Mouse (Mus musculus): Measurements from ENCODE around the gene Meig1.
A peak's percentile ranks its signal among the peaks of the same experiment; 100 is the strongest.
"Not testable (repeated sequence)": the region's sequence is repeated elsewhere in the genome, so short reads cannot be mapped to it uniquely, and the experiment has no call there.

The Meig1 gene

DNA sequence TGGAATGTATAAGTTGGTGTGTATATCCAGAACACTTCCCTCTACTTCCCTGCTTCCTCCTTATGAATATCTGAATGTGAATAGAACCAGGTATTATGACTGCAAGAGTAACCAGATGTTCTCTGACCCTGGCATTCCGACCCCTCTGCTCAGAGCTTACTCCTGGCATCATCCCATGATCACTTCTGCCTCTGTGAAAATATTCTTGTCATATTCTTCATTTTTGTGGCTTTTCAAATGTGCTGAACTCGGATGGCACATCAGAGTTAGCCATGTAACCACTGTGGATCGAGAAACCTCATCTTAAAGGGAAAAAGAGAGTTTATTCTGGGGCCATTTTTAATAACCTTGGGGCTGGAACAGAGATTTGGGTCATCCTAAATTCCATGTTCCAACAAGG, at the start of gene Meig1:
Gene Meig1 (minus strand): TSS at position 101 of the 400 bp plus-strand sequence.
- DNase-seq, result no peak

GRCm38 (mm10) chr2:3456590-3456989, 34.1 kb upstream of the Meig1 start:
- no peak for DNase-seq

GRCm38 (mm10) chr2:3453096-3453495, 30.6 kb upstream of the Meig1 start:
- DNase-seq, result no peak

- no peak for DNase-seq
These were observed 27.0 kb upstream of the Meig1 start for GRCm38 (mm10) chr2:3449431-3449830.

- DNase-seq, result no peak
These were observed 23.5 kb upstream of the Meig1 start for GRCm38 (mm10) chr2:3445984-3446383.

GRCm38 (mm10) chr2:3444206-3444605, 21.8 kb upstream of the Meig1 start:
- no peak for DNase-seq

- DNase-seq, result no peak
These were observed 15.5 kb upstream of the Meig1 start for GRCm38 (mm10) chr2:3437956-3438355.

DNA sequence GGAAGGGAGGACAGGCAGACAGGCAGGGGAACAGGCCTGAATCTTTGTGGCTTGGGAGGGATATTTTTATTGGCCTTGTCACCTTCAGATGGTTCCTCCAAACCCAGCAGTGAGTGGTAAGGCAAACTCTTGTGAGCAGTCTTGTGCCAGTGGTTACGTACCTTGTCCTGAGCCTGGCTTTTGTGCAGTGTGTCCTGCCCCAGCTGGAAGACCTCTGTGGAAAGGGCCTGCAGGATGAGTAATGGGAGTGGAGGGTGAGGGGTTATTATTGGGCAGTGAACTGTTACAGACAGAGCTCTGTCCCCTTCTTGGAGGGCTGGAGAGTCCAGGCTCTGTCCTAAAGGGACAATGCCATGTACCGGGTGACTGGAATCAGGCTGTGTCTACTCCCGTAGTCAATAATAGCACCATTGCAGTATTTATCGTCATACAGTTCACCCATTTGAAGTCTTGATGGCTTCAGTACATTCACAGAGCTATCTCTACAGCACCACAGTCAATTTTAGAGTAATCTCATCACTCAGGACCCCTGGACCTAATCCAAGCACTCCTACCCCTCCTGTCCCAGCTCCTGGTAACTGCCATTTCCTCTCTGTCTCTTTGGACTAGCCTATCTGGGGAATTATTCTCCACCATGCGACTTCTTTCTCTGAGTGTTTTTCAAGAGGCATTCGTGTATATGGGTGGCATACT, 13.1 kb upstream of the Meig1 start:
- no peak for DNase-seq

DNA sequence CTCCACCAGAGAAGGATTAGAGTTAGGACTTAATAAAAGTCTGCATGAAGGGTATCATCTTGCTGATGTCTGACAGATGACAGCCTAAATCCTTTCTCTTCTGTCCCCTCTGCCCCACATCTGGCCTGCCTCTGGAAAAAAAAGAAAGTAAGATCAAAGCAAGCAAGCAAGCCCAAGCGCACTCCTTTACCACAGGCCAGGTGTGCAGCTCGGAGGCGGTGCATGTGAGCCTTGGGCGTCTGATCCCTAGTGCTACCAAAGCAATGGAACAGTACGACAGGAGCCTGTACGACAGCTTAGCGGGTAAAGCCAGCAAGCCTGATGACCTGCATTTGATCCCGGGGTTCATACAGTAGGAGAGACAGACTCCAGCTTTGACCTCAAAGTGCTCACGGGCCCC, 8.5 kb upstream of the Meig1 start:
- no peak for DNase-seq

- DNase-seq, result peak; percentile 13
These were observed 2.1 kb upstream of the Meig1 start for GRCm38 (mm10) chr2:3424579-3424910.

GRCm38 (mm10) chr2:3423841-3424578, 1.6 kb upstream of the Meig1 start, which contains the start of gene Dclre1c:
Dclre1c (plus strand) TSS chr2:3424131.
- peak; percentile 84 for DNase-seq

GRCm38 (mm10) chr2:3420157-3420556, 2.3 kb downstream of the Meig1 start:
- no peak for DNase-seq

DNA sequence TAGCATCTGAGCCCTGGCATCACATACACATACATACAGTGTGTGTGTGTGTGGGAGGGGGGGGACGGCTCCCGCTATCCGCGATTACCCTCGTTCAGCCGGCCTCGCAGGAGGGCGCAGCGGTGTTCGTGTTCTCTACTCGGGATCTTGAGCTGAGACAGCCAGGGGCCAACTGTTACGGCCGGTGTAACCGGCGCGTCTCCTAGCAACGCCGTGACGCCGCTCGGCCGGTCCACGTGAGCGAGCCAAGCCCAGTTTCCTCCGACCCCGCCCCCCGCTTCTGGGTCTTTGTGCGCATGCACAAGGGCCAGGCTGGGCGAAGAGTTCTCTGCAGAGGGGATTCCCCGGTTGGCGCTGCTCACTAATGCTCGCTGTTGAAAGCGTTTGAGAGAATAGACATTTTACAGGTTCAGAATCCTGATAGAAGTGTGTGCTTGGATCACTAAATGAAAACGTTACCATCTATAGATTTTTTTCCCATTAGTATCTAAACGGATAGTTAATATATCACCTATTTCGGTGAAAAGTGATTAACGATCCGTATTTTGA, 3.5 kb downstream of the Meig1 start:
- peak; percentile 88 for DNase-seq

GRCm38 (mm10) chr2:3415676-3416075, 6.8 kb downstream of the Meig1 start:
- no peak for DNase-seq

DNA sequence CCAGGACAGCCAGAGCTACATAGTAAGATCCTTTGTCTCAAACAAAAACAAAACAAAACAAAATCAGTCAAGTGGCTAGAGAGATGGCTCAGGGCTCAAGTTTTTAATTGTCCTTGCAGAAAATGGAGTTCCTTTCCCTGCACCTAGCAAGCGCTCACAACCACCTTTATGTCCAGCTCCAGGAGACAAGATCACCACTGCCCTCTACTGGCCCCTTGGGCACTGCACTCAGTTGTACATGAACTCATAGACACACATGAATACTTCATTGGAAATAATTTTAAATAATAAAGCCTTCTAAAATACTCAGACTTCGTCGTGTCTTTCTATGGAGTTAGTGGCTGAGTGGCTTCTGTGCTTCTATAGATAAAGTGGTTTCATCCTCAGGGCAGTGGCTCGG, 8.2 kb downstream of the Meig1 start:
- no peak for DNase-seq

GRCm38 (mm10) chr2:3407756-3408155, 14.7 kb downstream of the Meig1 start:
- no peak for DNase-seq

DNA sequence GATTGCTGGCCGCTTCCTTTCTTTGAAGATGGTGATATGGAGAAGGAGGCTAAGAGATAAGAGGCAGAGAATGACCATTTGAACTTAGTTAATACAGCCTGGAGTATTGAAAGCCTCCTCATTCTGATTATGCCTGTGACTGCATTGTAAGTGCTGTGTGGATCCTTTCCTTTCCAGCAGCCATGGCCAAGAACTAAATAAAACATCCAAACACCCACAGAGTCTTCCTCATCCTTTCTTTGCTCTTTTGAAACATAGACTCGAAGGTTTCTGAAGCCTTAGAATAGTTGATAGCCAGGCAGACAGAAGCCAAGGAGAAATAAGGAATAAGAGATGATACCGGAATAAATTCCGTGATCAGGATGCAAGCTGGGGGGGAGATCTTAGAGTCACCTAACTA, 16.5 kb downstream of the Meig1 start:
- DNase-seq, result no peak

DNA sequence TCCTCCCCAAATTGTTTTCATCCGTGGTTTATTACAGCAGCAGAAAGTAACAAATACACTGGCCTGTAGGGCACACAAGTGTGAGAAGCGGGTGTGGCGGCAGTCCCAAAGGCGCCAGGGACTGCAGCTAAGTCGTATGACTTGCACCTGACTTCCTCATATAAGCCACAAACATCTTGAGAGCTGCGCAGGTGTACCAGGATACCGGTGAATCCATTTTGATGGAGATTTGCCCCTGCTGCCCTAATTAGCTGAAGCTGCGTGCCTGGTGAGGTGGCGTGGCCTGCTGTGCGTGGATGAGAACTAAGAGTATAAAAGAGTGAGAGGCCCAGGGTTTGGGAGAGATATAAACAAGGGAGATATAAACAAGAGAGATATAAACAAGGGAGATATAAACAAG, 25.3 kb downstream of the Meig1 start, which contains the start of gene Olah:
Gene Olah (minus strand): TSS at position 101 of the 400 bp plus-strand sequence.
- not testable (repeated sequence) for DNase-seq

DNA sequence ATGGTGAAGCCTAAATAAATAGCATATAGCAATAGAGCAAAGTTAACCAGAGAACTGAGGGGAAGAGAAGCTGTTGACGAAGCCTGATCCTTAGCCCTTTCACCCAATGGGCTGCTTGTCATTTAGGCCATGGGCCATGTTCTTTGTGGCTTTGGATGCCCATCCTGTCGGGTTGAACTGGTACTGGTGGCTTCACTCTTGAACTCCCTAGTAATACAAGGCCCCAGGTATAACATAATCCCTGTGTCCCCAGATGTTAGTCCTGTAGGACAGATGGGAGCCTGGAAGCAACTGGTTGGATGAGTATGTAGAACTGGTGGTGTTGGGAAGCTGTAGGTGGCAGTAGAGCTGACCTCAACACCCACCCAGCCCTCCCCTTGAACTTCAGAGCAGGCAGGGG, 30.5 kb downstream of the Meig1 start:
- no peak for DNase-seq

DNA sequence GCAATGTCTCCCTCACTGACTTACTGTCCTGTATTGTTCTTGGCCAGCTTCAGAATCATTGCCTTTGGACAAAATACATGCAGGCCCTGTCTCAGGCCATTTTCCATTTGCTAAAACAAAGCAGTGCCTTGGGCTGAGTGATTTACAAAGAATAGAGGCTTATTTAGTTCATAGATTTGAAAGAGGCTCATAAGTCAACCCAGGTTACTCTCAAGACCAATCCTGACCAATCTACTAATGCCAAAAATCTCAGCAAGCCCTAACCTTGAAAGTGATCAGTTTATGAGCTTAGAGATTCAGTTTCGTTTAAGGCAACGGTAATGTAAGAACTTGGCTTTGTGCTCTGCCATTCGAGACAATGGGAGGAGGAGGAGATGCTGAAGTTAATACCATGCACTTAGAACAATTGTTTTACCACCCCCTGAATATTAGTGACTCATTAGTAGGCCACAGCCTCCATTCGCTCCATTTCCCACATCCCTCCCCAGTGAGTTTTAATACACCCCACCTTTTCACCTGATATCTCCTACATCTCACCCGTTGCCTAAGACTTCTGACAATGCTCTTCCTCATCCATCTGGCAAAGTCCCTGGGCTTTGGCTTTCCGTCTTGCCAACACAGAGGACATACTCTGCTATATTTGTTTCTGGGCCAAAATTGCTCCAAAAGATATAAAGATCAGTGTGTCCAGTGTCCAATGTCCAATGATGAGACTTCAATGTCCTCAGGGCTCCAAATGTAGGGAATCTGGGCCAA, 35.2 kb downstream of the Meig1 start:
- no peak for DNase-seq

GRCm38 (mm10) chr2:3365127-3365526, 57.3 kb downstream of the Meig1 start:
- no peak for DNase-seq

DNA sequence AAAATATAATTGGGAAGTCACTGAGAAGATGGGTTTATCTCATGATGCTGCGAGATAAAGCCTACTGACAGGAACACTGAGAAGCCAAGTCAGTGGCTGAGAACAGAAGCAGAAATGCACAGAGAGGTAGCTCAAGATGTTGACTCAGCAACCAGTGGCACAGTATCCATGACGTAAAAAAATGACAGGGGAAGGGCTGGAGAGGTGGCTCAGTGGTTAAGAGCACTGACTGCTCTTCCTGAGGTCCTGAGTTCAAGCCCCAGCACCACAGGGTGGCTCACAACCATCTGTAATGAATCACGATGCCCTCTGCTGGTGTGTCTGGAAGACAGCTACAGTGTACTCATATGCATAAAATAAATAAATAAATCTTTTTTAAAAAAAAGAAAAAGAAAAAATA, 61.4 kb downstream of the Meig1 start:
- DNase-seq, result no peak
